Mouse (Mus musculus): ENCODE data around the gene Prickle3.

GRCm38 (mm10) chrX:7658031-7658784, 1.1 kb downstream of the Prickle3 start:
- no peak for TF ChIP-seq CTCF (IDR thresholded peaks at IDR 0.05; ENCODE audit: control insufficient read depth, insufficient read depth, low read length)
- no peak for TF ChIP-seq POLR2A (IDR thresholded peaks at IDR 0.05; ENCODE audit: borderline replicate concordance, control insufficient read depth, low read depth, low read length)
